Mouse (Mus musculus): ENCODE results near the gene Klhl7.

DNA sequence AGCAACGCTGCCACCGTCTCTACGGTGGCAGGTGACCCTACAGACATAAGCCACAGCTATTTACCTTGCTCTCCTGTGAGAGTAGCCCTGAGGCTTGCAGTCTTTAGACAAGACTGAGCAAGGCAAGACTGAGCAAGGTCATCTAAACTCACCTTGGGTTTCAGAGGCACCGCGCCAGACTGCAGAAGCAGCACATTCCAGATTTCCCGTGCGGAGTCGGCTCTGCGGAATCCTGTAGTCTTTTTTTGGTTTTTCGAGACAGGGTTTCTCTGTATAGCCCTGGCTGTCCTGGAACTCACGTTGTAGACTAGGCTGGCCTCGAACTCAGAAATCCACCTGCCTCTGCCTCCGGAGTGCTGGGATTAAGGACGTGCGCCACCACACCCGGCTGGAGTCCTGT lies 14.2 kb upstream of the Klhl7 start:
- TF ChIP-seq CTCF (conservative IDR thresholded peaks at IDR 0.05; ENCODE audit: low read length) (no peak), POU5F1 (IDR thresholded peaks at IDR 0.05; ENCODE audit: borderline replicate concordance, low read length) (no peak)

All from E14TG2a.4 (cell line).